Mouse (Mus musculus): Measurements from ENCODE around the gene Tnfsf9. TPM values are rescaled to one million over a fixed set of nuclear protein-coding genes. Genes with fewer than 3 reads are reported as not detected.

Tnfsf9 gene
- polyA plus RNA-seq, 1 experiment, result 7.0 TPM

- TF ChIP-seq USF1 (IDR thresholded peaks at IDR 0.05; ENCODE audit: low read depth), result no peak
- no peak for TF ChIP-seq POLR2AphosphoS2 (IDR thresholded peaks at IDR 0.05; ENCODE audit: insufficient read length, low read depth)
- no peak for TF ChIP-seq TCF3 (IDR thresholded peaks at IDR 0.05; ENCODE audit: insufficient read length, low read depth)
- TF ChIP-seq MAX (IDR thresholded peaks at IDR 0.05; ENCODE audit: low read depth), result no peak
- TF ChIP-seq POLR2A (IDR thresholded peaks at IDR 0.05; ENCODE audit: insufficient read length, low read depth), result no peak
- no peak for TF ChIP-seq REST (IDR thresholded peaks at IDR 0.05; ENCODE audit: insufficient read depth, insufficient read length)
- TF ChIP-seq CEBPB (IDR thresholded peaks at IDR 0.05; ENCODE audit: insufficient read depth, poor library complexity, severe bottlenecking), result no peak
- TF ChIP-seq SRF (IDR thresholded peaks at IDR 0.05; ENCODE audit: control insufficient read depth, insufficient read length, low read depth), result no peak
- TF ChIP-seq MYOD1 (IDR thresholded peaks at IDR 0.05; ENCODE audit: control insufficient read depth in 1 of 3, insufficient read length in 2 of 3, low read depth in 2 of 3), result no peak
- TF ChIP-seq TCF12 (IDR thresholded peaks at IDR 0.05; ENCODE audit: insufficient read depth, poor library complexity, severe bottlenecking), result no peak
- TF ChIP-seq E2F4 (IDR thresholded peaks at IDR 0.05; ENCODE audit: insufficient read depth), result no peak
- TF ChIP-seq MYOG (IDR thresholded peaks at IDR 0.05; ENCODE audit: control insufficient read depth in 1 of 3, insufficient read depth in 1 of 3, insufficient read length in 2 of 3, low read depth in 2 of 3), result no peak
- Histone ChIP-seq H3K4me3 (peak overlapping the region; percentile 77), H3K36me3 (ENCODE audit: control insufficient read depth, insufficient read depth) (no peaks in the 10 kb centered on the region), H3K4me2 (ENCODE audit: low read depth) (peak overlapping the region; percentile 54), H3K79me2 (ENCODE audit: control insufficient read depth, insufficient read depth) (peaks cover 11% of the 10 kb centered on the region), H3ac (ENCODE audit: control insufficient read depth, insufficient read length) (no peak overlapping the region), H3K27me3 (ENCODE audit: control insufficient read depth, insufficient read depth, insufficient read length) (no peaks in the 10 kb centered on the region)
These were observed 629 bp upstream of the Tnfsf9 start for GRCm38 (mm10) chr17:57104496-57104895.

GRCm38 (mm10) chr17:57106035-57106368 lies 877 bp downstream of the Tnfsf9 start:
- Histone ChIP-seq H3K4me3 (peak overlapping the region; percentile 77), H3K79me2 (ENCODE audit: control insufficient read depth, insufficient read depth) (peaks cover 11% of the 10 kb centered on the region), H3K27me3 (ENCODE audit: control insufficient read depth, insufficient read depth, insufficient read length) (no peaks in the 10 kb centered on the region), H3K4me2 (ENCODE audit: low read depth) (peak overlapping the region; percentile 81), H3K36me3 (ENCODE audit: control insufficient read depth, insufficient read depth) (no peaks in the 10 kb centered on the region), H3ac (ENCODE audit: control insufficient read depth, insufficient read length) (peak overlapping the region; percentile 20)
- TF ChIP-seq MAX (IDR thresholded peaks at IDR 0.05; ENCODE audit: low read depth), result no peak
- no peak for TF ChIP-seq TCF12 (IDR thresholded peaks at IDR 0.05; ENCODE audit: insufficient read depth, poor library complexity, severe bottlenecking)
- TF ChIP-seq MYOD1 (IDR thresholded peaks at IDR 0.05; ENCODE audit: control insufficient read depth in 1 of 3, insufficient read length in 2 of 3, low read depth in 2 of 3), result no peak
- TF ChIP-seq CEBPB (IDR thresholded peaks at IDR 0.05; ENCODE audit: insufficient read depth, poor library complexity, severe bottlenecking), result no peak
- no peak for TF ChIP-seq SRF (IDR thresholded peaks at IDR 0.05; ENCODE audit: control insufficient read depth, insufficient read length, low read depth)
- TF ChIP-seq TCF3 (IDR thresholded peaks at IDR 0.05; ENCODE audit: insufficient read length, low read depth), result no peak
- no peak for TF ChIP-seq USF1 (IDR thresholded peaks at IDR 0.05; ENCODE audit: low read depth)
- no peak for TF ChIP-seq POLR2A (IDR thresholded peaks at IDR 0.05; ENCODE audit: insufficient read length, low read depth)
- TF ChIP-seq MYOG (IDR thresholded peaks at IDR 0.05; ENCODE audit: control insufficient read depth in 1 of 3, insufficient read depth in 1 of 3, insufficient read length in 2 of 3, low read depth in 2 of 3), result no peak
- TF ChIP-seq E2F4 (IDR thresholded peaks at IDR 0.05; ENCODE audit: insufficient read depth), result no peak
- TF ChIP-seq REST (IDR thresholded peaks at IDR 0.05; ENCODE audit: insufficient read depth, insufficient read length), result no peak
- no peak for TF ChIP-seq POLR2AphosphoS2 (IDR thresholded peaks at IDR 0.05; ENCODE audit: insufficient read length, low read depth)

GRCm38 (mm10) chr17:57107064-57107463 lies 1.9 kb downstream of the Tnfsf9 start:
- H3K79me2 ChIP-seq (ENCODE audit: control insufficient read depth, insufficient read depth), result peaks cover 11% of the 10 kb centered on the region
- TF ChIP-seq TCF12 (IDR thresholded peaks at IDR 0.05; ENCODE audit: insufficient read depth, poor library complexity, severe bottlenecking) (no peak), MAX (IDR thresholded peaks at IDR 0.05; ENCODE audit: low read depth) (no peak), REST (IDR thresholded peaks at IDR 0.05; ENCODE audit: insufficient read depth, insufficient read length) (no peak), CEBPB (IDR thresholded peaks at IDR 0.05; ENCODE audit: insufficient read depth, poor library complexity, severe bottlenecking) (no peak), POLR2AphosphoS2 (IDR thresholded peaks at IDR 0.05; ENCODE audit: insufficient read length, low read depth) (no peak), SRF (IDR thresholded peaks at IDR 0.05; ENCODE audit: control insufficient read depth, insufficient read length, low read depth) (no peak), E2F4 (IDR thresholded peaks at IDR 0.05; ENCODE audit: insufficient read depth) (no peak), MYOD1 (IDR thresholded peaks at IDR 0.05; ENCODE audit: control insufficient read depth in 1 of 3, insufficient read length in 2 of 3, low read depth in 2 of 3) (no peak), POLR2A (IDR thresholded peaks at IDR 0.05; ENCODE audit: insufficient read length, low read depth) (no peak)
- no peaks in the 10 kb centered on the region for H3K27me3 ChIP-seq (ENCODE audit: control insufficient read depth, insufficient read depth, insufficient read length)
- H3ac ChIP-seq (ENCODE audit: control insufficient read depth, insufficient read length), result no peak overlapping the region
- no peaks in the 10 kb centered on the region for H3K36me3 ChIP-seq (ENCODE audit: control insufficient read depth, insufficient read depth)
- H3K4me2 ChIP-seq (ENCODE audit: low read depth), result peak overlapping the region; percentile 45
- H3K4me3 ChIP-seq, result peak overlapping the region; percentile 77

- Histone ChIP-seq H3K36me3 (ENCODE audit: control insufficient read depth, insufficient read depth) (no peaks in the 10 kb centered on the region), H3ac (ENCODE audit: control insufficient read depth, insufficient read length) (no peak overlapping the region), H3K4me3 (no peak overlapping the region), H3K4me2 (ENCODE audit: low read depth) (peak overlapping the region; percentile 18), H3K27me3 (ENCODE audit: control insufficient read depth, insufficient read depth, insufficient read length) (no peaks in the 10 kb centered on the region), H3K79me2 (ENCODE audit: control insufficient read depth, insufficient read depth) (peaks cover 11% of the 10 kb centered on the region)
- TF ChIP-seq E2F4 (IDR thresholded peaks at IDR 0.05; ENCODE audit: insufficient read depth) (no peak), MAX (IDR thresholded peaks at IDR 0.05; ENCODE audit: low read depth) (no peak), POLR2AphosphoS2 (IDR thresholded peaks at IDR 0.05; ENCODE audit: insufficient read length, low read depth) (no peak), MYOG (IDR thresholded peaks at IDR 0.05; ENCODE audit: control insufficient read depth in 1 of 3, insufficient read depth in 1 of 3, insufficient read length in 2 of 3, low read depth in 2 of 3) (no peak), CEBPB (IDR thresholded peaks at IDR 0.05; ENCODE audit: insufficient read depth, poor library complexity, severe bottlenecking) (no peak), TCF12 (IDR thresholded peaks at IDR 0.05; ENCODE audit: insufficient read depth, poor library complexity, severe bottlenecking) (no peak), TCF3 (IDR thresholded peaks at IDR 0.05; ENCODE audit: insufficient read length, low read depth) (no peak), MYOD1 (IDR thresholded peaks at IDR 0.05; ENCODE audit: control insufficient read depth in 1 of 3, insufficient read length in 2 of 3, low read depth in 2 of 3) (no peak), REST (IDR thresholded peaks at IDR 0.05; ENCODE audit: insufficient read depth, insufficient read length) (no peak), USF1 (IDR thresholded peaks at IDR 0.05; ENCODE audit: low read depth) (no peak), SRF (IDR thresholded peaks at IDR 0.05; ENCODE audit: control insufficient read depth, insufficient read length, low read depth) (no peak), POLR2A (IDR thresholded peaks at IDR 0.05; ENCODE audit: insufficient read length, low read depth) (no peak)
These were observed 3.0 kb downstream of the Tnfsf9 start for GRCm38 (mm10) chr17:57108040-57108665.
